Mouse (Mus musculus): ENCODE results near the gene Btbd9. TPM values are rescaled to one million over a fixed set of nuclear protein-coding genes. Genes with fewer than 3 reads are reported as not detected.

The Btbd9 gene
- polyA plus RNA-seq, 1 experiment: 15.3 TPM

- Histone ChIP-seq H3K4me3 (ENCODE audit: insufficient read depth, poor library complexity, severe bottlenecking) (no peak overlapping the region), H3K36me3 (ENCODE audit: control insufficient read depth, insufficient read depth) (no peaks in the 10 kb centered on the region), H3ac (ENCODE audit: control insufficient read depth, insufficient read length, low read depth) (no peak overlapping the region), H3K27me3 (ENCODE audit: control insufficient read depth, insufficient read depth, insufficient read length) (no peaks in the 10 kb centered on the region), H3K79me2 (ENCODE audit: control insufficient read depth, insufficient read depth) (no peaks in the 10 kb centered on the region), H3K79me3 (ENCODE audit: low read depth) (no peaks in the 10 kb centered on the region)
- no peak for TF ChIP-seq MYOG (IDR thresholded peaks at IDR 0.05; ENCODE audit: control insufficient read depth, extremely low read depth, insufficient read length)
- TF ChIP-seq FOSL1 (IDR thresholded peaks at IDR 0.05; ENCODE audit: insufficient read depth, low read length, poor library complexity, severe bottlenecking): no peak
- TF ChIP-seq USF1 (IDR thresholded peaks at IDR 0.05; ENCODE audit: low read depth): no peak
- TF ChIP-seq CTCF (IDR thresholded peaks at IDR 0.05; ENCODE audit: control insufficient read depth, insufficient read depth, insufficient read length): no peak
- no peak for TF ChIP-seq MAX (IDR thresholded peaks at IDR 0.05)
- no peak for TF ChIP-seq MYOD1 (IDR thresholded peaks at IDR 0.05; ENCODE audit: control insufficient read depth, insufficient read length, low read depth)
- TF ChIP-seq CEBPB (IDR thresholded peaks at IDR 0.05; ENCODE audit: low read depth): no peak
Observed at GRCm38 (mm10) chr17:30259938-30260337, 316.4 kb downstream of the Btbd9 start.

GRCm38 (mm10) chr17:30258480-30258879 is 317.8 kb downstream of the Btbd9 start:
- no peaks in the 10 kb centered on the region for H3K36me3 ChIP-seq (ENCODE audit: control insufficient read depth, insufficient read depth)
- H3K79me2 ChIP-seq (ENCODE audit: control insufficient read depth, insufficient read depth): no peaks in the 10 kb centered on the region
- H3K4me3 ChIP-seq (ENCODE audit: insufficient read depth, poor library complexity, severe bottlenecking): no peak overlapping the region
- no peaks in the 10 kb centered on the region for H3K79me3 ChIP-seq (ENCODE audit: low read depth)
- H3ac ChIP-seq (ENCODE audit: control insufficient read depth, insufficient read length, low read depth): no peak overlapping the region
- TF ChIP-seq MYOG (IDR thresholded peaks at IDR 0.05; ENCODE audit: control insufficient read depth, extremely low read depth, insufficient read length): no peak
- TF ChIP-seq MYOD1 (IDR thresholded peaks at IDR 0.05; ENCODE audit: control insufficient read depth, insufficient read length, low read depth): no peak
- TF ChIP-seq USF1 (IDR thresholded peaks at IDR 0.05; ENCODE audit: low read depth): no peak
- no peak for TF ChIP-seq MAX (IDR thresholded peaks at IDR 0.05)
- no peak for TF ChIP-seq FOSL1 (IDR thresholded peaks at IDR 0.05; ENCODE audit: insufficient read depth, low read length, poor library complexity, severe bottlenecking)
- no peak for TF ChIP-seq CTCF (IDR thresholded peaks at IDR 0.05; ENCODE audit: control insufficient read depth, insufficient read depth, insufficient read length)
- no peak for TF ChIP-seq CEBPB (IDR thresholded peaks at IDR 0.05; ENCODE audit: low read depth)
- H3K27me3 ChIP-seq (ENCODE audit: control insufficient read depth, insufficient read depth, insufficient read length): no peaks in the 10 kb centered on the region

DNA sequence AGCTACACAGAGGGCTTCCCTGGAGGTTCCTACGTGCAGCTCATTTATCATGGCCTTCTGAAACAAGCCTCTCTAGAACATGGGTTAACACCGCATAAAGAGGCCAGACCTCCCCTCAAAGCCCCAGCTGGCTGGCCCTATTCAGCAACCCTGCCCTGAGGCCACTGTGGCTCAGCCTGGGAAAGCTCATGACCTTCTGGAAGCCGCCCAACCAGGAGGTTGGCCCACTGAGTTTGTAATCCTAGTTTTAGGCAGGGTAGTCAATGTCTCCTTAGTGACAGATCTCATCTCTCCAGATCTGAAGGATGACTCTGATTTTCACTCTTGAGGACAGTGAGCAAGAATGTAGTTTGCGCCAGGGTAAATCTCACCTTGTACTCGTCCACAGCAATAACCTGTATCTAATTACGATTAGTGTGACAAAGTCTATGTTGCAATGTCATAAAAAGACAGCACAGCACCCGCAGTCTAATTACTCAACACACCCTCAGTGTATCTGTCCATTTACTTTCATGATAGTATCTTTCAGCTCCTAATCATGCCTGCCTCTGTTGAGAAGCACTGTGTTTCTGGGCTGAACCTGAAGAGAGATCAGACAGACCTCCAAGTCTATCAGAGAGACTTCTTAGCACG is 320.2 kb downstream of the Btbd9 start:
- H3K79me3 ChIP-seq (ENCODE audit: low read depth): no peaks in the 10 kb centered on the region
- TF ChIP-seq CTCF (IDR thresholded peaks at IDR 0.05; ENCODE audit: control insufficient read depth, insufficient read depth, insufficient read length) (no peak), MYOG (IDR thresholded peaks at IDR 0.05; ENCODE audit: control insufficient read depth, extremely low read depth, insufficient read length) (no peak)
- H3K27me3 ChIP-seq (ENCODE audit: control insufficient read depth, insufficient read depth, insufficient read length): no peaks in the 10 kb centered on the region
- no peak overlapping the region for H3ac ChIP-seq (ENCODE audit: control insufficient read depth, insufficient read length, low read depth)
- no peaks in the 10 kb centered on the region for H3K36me3 ChIP-seq (ENCODE audit: control insufficient read depth, insufficient read depth)
- H3K4me3 ChIP-seq (ENCODE audit: insufficient read depth, poor library complexity, severe bottlenecking): no peak overlapping the region
- H3K79me2 ChIP-seq (ENCODE audit: control insufficient read depth, insufficient read depth): no peaks in the 10 kb centered on the region

DNA sequence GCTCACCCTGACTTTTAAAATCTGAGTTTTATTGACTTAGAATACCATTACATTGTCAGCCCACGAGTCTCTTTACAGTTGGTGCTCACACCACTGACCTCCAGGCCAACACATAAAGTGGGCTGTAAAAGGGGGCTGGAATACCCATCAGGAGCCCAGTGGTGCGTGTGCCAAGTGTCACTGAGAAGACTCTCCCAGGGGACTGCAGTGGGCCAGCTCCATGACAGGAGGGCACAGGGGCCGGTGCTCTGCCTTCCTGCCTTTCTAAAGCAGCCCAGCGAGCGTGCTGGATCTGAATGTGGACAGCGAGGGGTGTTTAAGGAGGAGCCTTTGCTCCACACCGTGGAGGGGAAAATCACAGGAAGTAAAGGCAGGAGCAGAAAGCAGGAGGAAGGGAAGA is 322.4 kb downstream of the Btbd9 start:
- Histone ChIP-seq H3K79me2 (ENCODE audit: control insufficient read depth, insufficient read depth) (no peaks in the 10 kb centered on the region), H3K36me3 (ENCODE audit: control insufficient read depth, insufficient read depth) (no peaks in the 10 kb centered on the region), H3K79me3 (ENCODE audit: low read depth) (no peaks in the 10 kb centered on the region), H3K4me3 (ENCODE audit: insufficient read depth, poor library complexity, severe bottlenecking) (no peak overlapping the region), H3ac (ENCODE audit: control insufficient read depth, insufficient read length, low read depth) (no peak overlapping the region), H3K27me3 (ENCODE audit: control insufficient read depth, insufficient read depth, insufficient read length) (no peaks in the 10 kb centered on the region)
- TF ChIP-seq MAX (IDR thresholded peaks at IDR 0.05) (no peak), FOSL1 (IDR thresholded peaks at IDR 0.05; ENCODE audit: insufficient read depth, low read length, poor library complexity, severe bottlenecking) (no peak), MYOG (IDR thresholded peaks at IDR 0.05; ENCODE audit: control insufficient read depth, extremely low read depth, insufficient read length) (no peak)

GRCm38 (mm10) chr17:30253028-30253427 is 323.3 kb downstream of the Btbd9 start:
- TF ChIP-seq MYOG (IDR thresholded peaks at IDR 0.05; ENCODE audit: control insufficient read depth, extremely low read depth, insufficient read length): no peak
- TF ChIP-seq MAX (IDR thresholded peaks at IDR 0.05): no peak
- TF ChIP-seq CTCF (IDR thresholded peaks at IDR 0.05; ENCODE audit: control insufficient read depth, insufficient read depth, insufficient read length): no peak
- TF ChIP-seq FOSL1 (IDR thresholded peaks at IDR 0.05; ENCODE audit: insufficient read depth, low read length, poor library complexity, severe bottlenecking): no peak
- no peak for TF ChIP-seq USF1 (IDR thresholded peaks at IDR 0.05; ENCODE audit: low read depth)
- no peak for TF ChIP-seq CEBPB (IDR thresholded peaks at IDR 0.05; ENCODE audit: low read depth)
- no peak for TF ChIP-seq MYOD1 (IDR thresholded peaks at IDR 0.05; ENCODE audit: control insufficient read depth, insufficient read length, low read depth)
- H3K27me3 ChIP-seq (ENCODE audit: control insufficient read depth, insufficient read depth, insufficient read length): no peaks in the 10 kb centered on the region
- no peaks in the 10 kb centered on the region for H3K36me3 ChIP-seq (ENCODE audit: control insufficient read depth, insufficient read depth)

GRCm38 (mm10) chr17:30245308-30245706 is 331.0 kb downstream of the Btbd9 start:
- Histone ChIP-seq H3K4me3 (ENCODE audit: insufficient read depth, poor library complexity, severe bottlenecking) (no peak overlapping the region), H3K79me2 (ENCODE audit: control insufficient read depth, insufficient read depth) (no peaks in the 10 kb centered on the region), H3K36me3 (ENCODE audit: control insufficient read depth, insufficient read depth) (no peaks in the 10 kb centered on the region), H3ac (ENCODE audit: control insufficient read depth, insufficient read length, low read depth) (no peak overlapping the region), H3K79me3 (ENCODE audit: low read depth) (no peaks in the 10 kb centered on the region), H3K27me3 (ENCODE audit: control insufficient read depth, insufficient read depth, insufficient read length) (no peaks in the 10 kb centered on the region)
- TF ChIP-seq MYOG (IDR thresholded peaks at IDR 0.05; ENCODE audit: control insufficient read depth, extremely low read depth, insufficient read length) (no peak), CTCF (IDR thresholded peaks at IDR 0.05; ENCODE audit: control insufficient read depth, insufficient read depth, insufficient read length) (no peak), USF1 (IDR thresholded peaks at IDR 0.05; ENCODE audit: low read depth) (no peak), CEBPB (IDR thresholded peaks at IDR 0.05; ENCODE audit: low read depth) (no peak), MAX (IDR thresholded peaks at IDR 0.05) (no peak), MYOD1 (IDR thresholded peaks at IDR 0.05; ENCODE audit: control insufficient read depth, insufficient read length, low read depth) (no peak), FOSL1 (IDR thresholded peaks at IDR 0.05; ENCODE audit: insufficient read depth, low read length, poor library complexity, severe bottlenecking) (no peak)

More at GRCm38 (mm10) chr17:30253028-30253427, 323.3 kb downstream of the Btbd9 start:
- H3K79me2 ChIP-seq (ENCODE audit: control insufficient read depth, insufficient read depth): no peaks in the 10 kb centered on the region
- no peak overlapping the region for H3K4me3 ChIP-seq (ENCODE audit: insufficient read depth, poor library complexity, severe bottlenecking)
- H3ac ChIP-seq (ENCODE audit: control insufficient read depth, insufficient read length, low read depth): no peak overlapping the region
- H3K79me3 ChIP-seq (ENCODE audit: low read depth): no peaks in the 10 kb centered on the region

Data from C2C12 (cell line).